Mouse (Mus musculus) MEL (cell line): ENCODE measurements at regions not wholly inside any gene's neighbourhood (a gene's known extent, or its start where the extent isn't known, plus 50 kb on each side); places are given as distances from the start of the nearest gene placed in this dataset.

Experiments used
- CTCF ChIP-seq, 3 experiments: IDR thresholded peaks in 2 of 3; conservative IDR thresholded peaks in 1 of 3; 2 replicates each; pipeline ENCODE4 v1.5.1; 2011 to 2012; ENCODE audit warnings: low read length in 3 of 3, low read depth in 2 of 3, mild to moderate bottlenecking in 2 of 3, improper control_type of control experiment in 1 of 3, inconsistent platforms in 1 of 3, mixed read lengths in 1 of 3, moderate library complexity in 1 of 3; ENCODE audit not compliant: control insufficient read depth in 1 of 3, insufficient read depth in 1 of 3, poor library complexity in 1 of 3, severe bottlenecking in 1 of 3
- E2F4 ChIP-seq: IDR thresholded peaks from 2 replicates; pipeline ENCODE4 v1.6.1; 2011; ENCODE audit warnings: low read depth, low read length, improper control_type of control experiment, borderline replicate concordance
- EP300 ChIP-seq, 2 experiments: IDR thresholded peaks; 2 replicates each; pipeline ENCODE4 v1.6.1; 2011; ENCODE audit warnings: improper control_type of control experiment in 2 of 2, low read length in 2 of 2, low read depth in 1 of 2, mild to moderate bottlenecking in 1 of 2
- GATA1 ChIP-seq: IDR thresholded peaks from 2 replicates; pipeline ENCODE4 v1.6.1; 2011; ENCODE audit warnings: low read depth, low read length, improper control_type of control experiment
- MEF2A ChIP-seq: IDR thresholded peaks from 2 replicates; pipeline ENCODE4 v1.6.1; 2014; ENCODE audit warnings: low read depth, mild to moderate bottlenecking, inconsistent platforms, low read length, improper control_type of control experiment; ENCODE audit not compliant: poor library complexity, insufficient replicate concordance, severe bottlenecking; ENCODE audit errors: extremely low read depth
- NELFE ChIP-seq: IDR thresholded peaks from 2 replicates; pipeline ENCODE4 v1.6.1; 2011; ENCODE audit warnings: low read depth, low read length, improper control_type of control experiment
- POLR2A ChIP-seq, 2 experiments: IDR thresholded peaks; 2 replicates each; pipeline ENCODE4 v1.6.1; 2011 to 2012; ENCODE audit warnings: low read length in 2 of 2, mild to moderate bottlenecking in 2 of 2, control low read depth in 1 of 2, improper control_type of control experiment in 1 of 2, low read depth in 1 of 2, moderate library complexity in 1 of 2; ENCODE audit not compliant: control insufficient read depth in 1 of 2, insufficient read depth in 1 of 2, poor library complexity in 1 of 2
- POLR2AphosphoS2 ChIP-seq: IDR thresholded peaks from 2 replicates; pipeline ENCODE4 v1.6.1; 2011; ENCODE audit warnings: low read length, improper control_type of control experiment
- TCF12 ChIP-seq: IDR thresholded peaks from 2 replicates; pipeline ENCODE4 v1.6.1; 2014; ENCODE audit warnings: low read depth, mild to moderate bottlenecking, inconsistent platforms, low read length, improper control_type of control experiment, moderate library complexity
- USF1 ChIP-seq: IDR thresholded peaks from 2 replicates; pipeline ENCODE4 v1.6.1; 2014; ENCODE audit warnings: low read depth, mild to moderate bottlenecking, inconsistent platforms, low read length, improper control_type of control experiment, moderate library complexity
- USF2 ChIP-seq, 2 experiments: IDR thresholded peaks; 2 replicates each; pipeline ENCODE4 v1.6.1; 2011 to 2012; ENCODE audit warnings: improper control_type of control experiment in 2 of 2, low read length in 2 of 2, borderline replicate concordance in 1 of 2, inconsistent platforms in 1 of 2, low read depth in 1 of 2, mild to moderate bottlenecking in 1 of 2; ENCODE audit not compliant: insufficient read depth in 1 of 2

- TF ChIP-seq E2F4 (no peak), EP300 (IDR thresholded peaks at IDR 0.05; ENCODE audit: low read depth in 1 of 2, low read length in 2 of 2) (no peak), TCF12 (no peak), GATA1 (no peak), USF2 (IDR thresholded peaks at IDR 0.05; ENCODE audit: borderline replicate concordance in 1 of 2, insufficient read depth in 1 of 2, low read depth in 1 of 2, low read length in 2 of 2) (no peak), NELFE (no peak), USF1 (no peak), CTCF (IDR thresholded peaks at IDR 0.05 in 2 of 3, conservative IDR thresholded peaks at IDR 0.05 in 1 of 3; ENCODE audit: control insufficient read depth in 1 of 3, insufficient read depth in 1 of 3, low read depth in 2 of 3, low read length in 3 of 3, poor library complexity in 1 of 3, severe bottlenecking in 1 of 3) (no peak), MEF2A (no peak), POLR2A (IDR thresholded peaks at IDR 0.05; ENCODE audit: control insufficient read depth in 1 of 2, insufficient read depth in 1 of 2, low read depth in 1 of 2, low read length in 2 of 2, poor library complexity in 1 of 2) (no peak), POLR2AphosphoS2 (no peak)
Observed at GRCm38 (mm10) chr13:37685617-37686016, 92.6 kb upstream of the Rreb1 start.
